Mouse (Mus musculus): Measurements from ENCODE around the gene Zfp78. TPM values are rescaled to one million over a fixed set of nuclear protein-coding genes. Genes with fewer than 3 reads are reported as not detected.
A peak's percentile ranks its signal among the peaks of the same experiment; 100 is the strongest.
"Not testable (repeated sequence)": the region's sequence is repeated elsewhere in the genome, so short reads cannot be mapped to it uniquely, and the experiment has no call there.

The Zfp78 gene
- polyA plus RNA-seq, 1 experiment from 2014 or later: 1.1 TPM

- Histone ChIP-seq H3K36me3 (ENCODE audit: control insufficient read depth, insufficient read depth) (no peaks in the 10 kb centered on the region), H3K27me3 (replicated peaks; ENCODE audit: control insufficient read depth, insufficient read depth, low read length) (no peaks in the 10 kb centered on the region), H3K27ac (ENCODE audit: low read depth, low read length) (no peak overlapping the region), H3K4me1 (replicated peaks; ENCODE audit: control insufficient read depth, insufficient read depth, low read length) (no peaks in the 10 kb centered on the region), H3K4me3 (ENCODE audit: low read depth, low read length) (no peak overlapping the region), H3K4me2 (replicated peaks; ENCODE audit: low read depth) (no peak overlapping the region), H3K9ac (ENCODE audit: low read depth, low read length) (no peak overlapping the region), H3K9me3 (ENCODE audit: control insufficient read depth) (no peaks in the 10 kb centered on the region)
- TF ChIP-seq CTCF (IDR thresholded peaks at IDR 0.05; ENCODE audit: low read depth): no peak
- 90% methylated on average over 5 of the region's 5 CpGs for WGBS
- ATAC-seq: no peak
Observed at GRCm38 (mm10) chr7:6367185-6367584, 4.1 kb downstream of the Zfp78 start.

GRCm38 (mm10) chr7:6368146-6368545, 5.1 kb downstream of the Zfp78 start:
- H3K27me3 ChIP-seq (replicated peaks; ENCODE audit: control insufficient read depth, insufficient read depth, low read length); H3K4me1 ChIP-seq (replicated peaks; ENCODE audit: control insufficient read depth, insufficient read depth, low read length); H3K27ac ChIP-seq (ENCODE audit: low read depth, low read length); ATAC-seq; H3K4me3 ChIP-seq (ENCODE audit: low read depth, low read length); H3K9me3 ChIP-seq (ENCODE audit: control insufficient read depth); H3K4me2 ChIP-seq (replicated peaks; ENCODE audit: low read depth); H3K9ac ChIP-seq (ENCODE audit: low read depth, low read length); H3K36me3 ChIP-seq (ENCODE audit: control insufficient read depth, insufficient read depth): not testable (repeated sequence)
- 83% methylated on average over 5 of the region's 5 CpGs for WGBS

- Histone ChIP-seq H3K27ac (ENCODE audit: low read depth, low read length) (no peak overlapping the region), H3K9ac (ENCODE audit: low read depth, low read length) (no peak overlapping the region), H3K27me3 (replicated peaks; ENCODE audit: control insufficient read depth, insufficient read depth, low read length) (no peaks in the 10 kb centered on the region), H3K36me3 (ENCODE audit: control insufficient read depth, insufficient read depth) (no peaks in the 10 kb centered on the region), H3K4me1 (replicated peaks; ENCODE audit: control insufficient read depth, insufficient read depth, low read length) (no peaks in the 10 kb centered on the region), H3K9me3 (ENCODE audit: control insufficient read depth) (no peaks in the 10 kb centered on the region), H3K4me2 (replicated peaks; ENCODE audit: low read depth) (no peak overlapping the region), H3K4me3 (ENCODE audit: low read depth, low read length) (no peak overlapping the region)
- no peak for TF ChIP-seq CTCF (IDR thresholded peaks at IDR 0.05; ENCODE audit: low read depth)
- WGBS: 82% methylated on average over 3 of the region's 3 CpGs
- ATAC-seq: no peak
Observed at GRCm38 (mm10) chr7:6369460-6369859, 6.4 kb downstream of the Zfp78 start.

- Histone ChIP-seq H3K4me1 (replicated peaks; ENCODE audit: control insufficient read depth, insufficient read depth, low read length) (no peaks in the 10 kb centered on the region), H3K9me3 (ENCODE audit: control insufficient read depth) (no peaks in the 10 kb centered on the region), H3K27me3 (replicated peaks; ENCODE audit: control insufficient read depth, insufficient read depth, low read length) (no peaks in the 10 kb centered on the region), H3K9ac (ENCODE audit: low read depth, low read length) (no peak overlapping the region), H3K27ac (ENCODE audit: low read depth, low read length) (no peak overlapping the region), H3K36me3 (ENCODE audit: control insufficient read depth, insufficient read depth) (0 out of 2 replicates have a peak, but pooled peaks cover 7% of the 10 kb centered on the region), H3K4me2 (replicated peaks; ENCODE audit: low read depth) (no peak overlapping the region), H3K4me3 (ENCODE audit: low read depth, low read length) (no peak overlapping the region)
- no peak for TF ChIP-seq CTCF (IDR thresholded peaks at IDR 0.05; ENCODE audit: low read depth)
- WGBS: 91% methylated on average over 3 of the region's 3 CpGs
- no peak for ATAC-seq
Observed at GRCm38 (mm10) chr7:6372993-6373392, 9.9 kb downstream of the Zfp78 start.

- H3K36me3 ChIP-seq (ENCODE audit: control insufficient read depth, insufficient read depth): peaks cover 14% of the 10 kb centered on the region; the same call in 1 of the 2 replicates
- H3K27me3 ChIP-seq (replicated peaks; ENCODE audit: control insufficient read depth, insufficient read depth, low read length): no peaks in the 10 kb centered on the region
- no peak overlapping the region for H3K4me2 ChIP-seq (replicated peaks; ENCODE audit: low read depth)
- H3K9ac ChIP-seq (ENCODE audit: low read depth, low read length): no peak overlapping the region
- H3K27ac ChIP-seq (ENCODE audit: low read depth, low read length): no peak overlapping the region
- H3K4me3 ChIP-seq (ENCODE audit: low read depth, low read length): no peak overlapping the region
- H3K9me3 ChIP-seq (ENCODE audit: control insufficient read depth): no peaks in the 10 kb centered on the region
- H3K4me1 ChIP-seq (replicated peaks; ENCODE audit: control insufficient read depth, insufficient read depth, low read length): no peaks in the 10 kb centered on the region
- WGBS: 84% methylated on average over 8 of the region's 8 CpGs
- no peak for ATAC-seq
- no peak for TF ChIP-seq CTCF (IDR thresholded peaks at IDR 0.05; ENCODE audit: low read depth)
Observed at GRCm38 (mm10) chr7:6378441-6378840, 15.4 kb downstream of the Zfp78 start.

- H3K36me3 ChIP-seq (ENCODE audit: control insufficient read depth, insufficient read depth): peaks cover 7% of the 10 kb centered on the region; the same call in 1 of the 2 replicates
- H3K27me3 ChIP-seq (replicated peaks; ENCODE audit: control insufficient read depth, insufficient read depth, low read length): no peaks in the 10 kb centered on the region
- no peak overlapping the region for H3K27ac ChIP-seq (ENCODE audit: low read depth, low read length)
- H3K4me2 ChIP-seq (replicated peaks; ENCODE audit: low read depth): no peak overlapping the region
- no peak for ATAC-seq
- H3K4me1 ChIP-seq (replicated peaks; ENCODE audit: control insufficient read depth, insufficient read depth, low read length): no peaks in the 10 kb centered on the region
- no peaks in the 10 kb centered on the region for H3K9me3 ChIP-seq (ENCODE audit: control insufficient read depth)
- WGBS: 78% methylated on average over 2 of the region's 2 CpGs
- no peak overlapping the region for H3K9ac ChIP-seq (ENCODE audit: low read depth, low read length)
- TF ChIP-seq CTCF (IDR thresholded peaks at IDR 0.05; ENCODE audit: low read depth): peak; percentile 41
- H3K4me3 ChIP-seq (ENCODE audit: low read depth, low read length): no peak overlapping the region
Observed at GRCm38 (mm10) chr7:6381431-6381830, 18.4 kb downstream of the Zfp78 start.

- peaks cover 7% of the 10 kb centered on the region; the same call in 1 of the 2 replicates for H3K36me3 ChIP-seq (ENCODE audit: control insufficient read depth, insufficient read depth)
- H3K4me1 ChIP-seq (replicated peaks; ENCODE audit: control insufficient read depth, insufficient read depth, low read length): no peaks in the 10 kb centered on the region
- under 1% methylated on average over 28 of the region's 28 CpGs for WGBS
- H3K9ac ChIP-seq (ENCODE audit: low read depth, low read length): peak within 1 kb of the TSS; percentile 49
- H3K4me2 ChIP-seq (replicated peaks; ENCODE audit: low read depth): peak within 1 kb of the TSS; percentile 84
- TF ChIP-seq CTCF (IDR thresholded peaks at IDR 0.05; ENCODE audit: low read depth): peak; percentile 65
- H3K9me3 ChIP-seq (ENCODE audit: control insufficient read depth): no peaks in the 10 kb centered on the region
- peak within 1 kb of the TSS; percentile 46 for H3K4me3 ChIP-seq (ENCODE audit: low read depth, low read length)
- no peaks in the 10 kb centered on the region for H3K27me3 ChIP-seq (replicated peaks; ENCODE audit: control insufficient read depth, insufficient read depth, low read length)
- H3K27ac ChIP-seq (ENCODE audit: low read depth, low read length): no peak within 1 kb of the TSS
- ATAC-seq: peak; percentile 99
Observed at GRCm38 (mm10) chr7:6383044-6383455, 20.0 kb downstream of the Zfp78 start, which contains the start of gene Zfp28. Gene Zfp28 (plus strand): TSS chr7:6383295.

All from intestine, postnatal 0 days (tissue).